In genomic region chr13:64248161-64248774, GRCm38 (mm10) we compare ENCODE assay signal across 9 mouse cellular contexts. TPM values are rescaled to one million over a fixed set of nuclear protein-coding genes. Genes with fewer than 3 reads are reported as not detected.
DNase-seq lines count a peak whose midpoint lies in the region; ATAC-seq lines count a peak whose summit lies in the region.
"Had no signal": no experiment of that assay in that cellular context is flagged by ENCODE, and none has a peak within 500 bp of the region (broad histone marks: within the 10 kb centered on the region; RNA-seq: fewer than 3 reads in every experiment).

No protein-coding gene starts in this region.

- no peaks in the 10 kb centered on the region for H3K36me3 ChIP-seq in liver, embryonic 15.5 days (replicated peaks)

- WGBS in liver, embryonic 15.5 days (ENCODE audit: insufficient replicate concordance): under 1% methylated on average over 24 of the region's 24 CpGs

- no peaks in the 10 kb centered on the region for H3K9me3 ChIP-seq in liver, embryonic 15.5 days (replicated peaks)

- peak overlapping the region; percentile 69 for H3K4me3 ChIP-seq in liver, embryonic 15.5 days (replicated peaks)

- no peak for DNase-seq in frontal cortex, postnatal 36 days (ENCODE audit: low spot score in 2 of 2)
- DNase-seq in c-Kit-negative CD71-positive TER-119-positive erythroid progenitor cells, embryonic 14.5 days (ENCODE audit: low read depth, low spot score): peak; percentile 42
- peak; percentile 25 to 52 for DNase-seq in gastrocnemius, adult 8-10 months (ENCODE audit: low spot score in 2 of 2)
- peak; percentile 87 for DNase-seq in induced T-regulatory cell, adult 2 months (ENCODE audit: low read depth)
- DNase-seq in natural killer cell, adult 2 months (ENCODE audit: low spot score in 2 of 2): peak; percentile 63 to 65
- DNase-seq in thymus, postnatal 25 days: peak; percentile 74

- H3K9ac ChIP-seq in liver, embryonic 15.5 days: peak overlapping the region; percentile 56

- peak overlapping the region; percentile 81 for H3K27ac ChIP-seq in liver, embryonic 15.5 days (replicated peaks)

- no peaks in the 10 kb centered on the region for H3K27me3 ChIP-seq in liver, embryonic 15.5 days
- H3K27me3 ChIP-seq: Patski had no signal

- H3K4me2 ChIP-seq in liver, embryonic 15.5 days: peak overlapping the region; percentile 95

- H3K4me1 ChIP-seq in liver, embryonic 15.5 days (replicated peaks): peaks cover 31% of the 10 kb centered on the region

- peak; percentile 49 for ATAC-seq in frontal cortex, adult (ENCODE audit: low TSS enrichment)
- peak; percentile 93 for ATAC-seq in liver, embryonic 15.5 days (ENCODE audit: insufficient read depth)

RNA-seq across cellular contexts. Expression of gene Cdc14b, which starts 26.8 kb away (rescaled TPM):
- total RNA-seq in gastrocnemius, adult 8-10 months (2022): 1 to 10 TPM; 6.7 to 9.1 (median 7.8) TPM
- 8.6 and 8.8 TPM in 2 replicates for polyA plus RNA-seq in liver, embryonic 15.5 days (2015; fragmentation: Nextera tagmentation; extraction: Ambion mirVana)

Comparison
In these comparisons a context has a peak if more than half of its experiments do, and no peak if none do; other contexts are left out.
1. DNase-seq: peak in c-Kit-negative CD71-positive TER-119-positive erythroid progenitor cells, embryonic 14.5 days (single experiment), gastrocnemius, adult 8-10 months (2 of 2), induced T-regulatory cell, adult 2 months (single experiment), natural killer cell, adult 2 months (2 of 2) and thymus, postnatal 25 days (single experiment); none in frontal cortex, postnatal 36 days (0 of 2).